Mouse (Mus musculus) cerebellum, postnatal 14 days (tissue): ENCODE results near the gene Slc38a6.
A peak's percentile ranks its signal among the peaks of the same experiment; 100 is the strongest.

Experiments
- DNase-seq, 2 experiments: peaks; one replicate each; pipeline ENCODE4 v3.0.0; 2021; ENCODE audit warnings: mixed read lengths in 2 of 2

Slc38a6 gene

DNA sequence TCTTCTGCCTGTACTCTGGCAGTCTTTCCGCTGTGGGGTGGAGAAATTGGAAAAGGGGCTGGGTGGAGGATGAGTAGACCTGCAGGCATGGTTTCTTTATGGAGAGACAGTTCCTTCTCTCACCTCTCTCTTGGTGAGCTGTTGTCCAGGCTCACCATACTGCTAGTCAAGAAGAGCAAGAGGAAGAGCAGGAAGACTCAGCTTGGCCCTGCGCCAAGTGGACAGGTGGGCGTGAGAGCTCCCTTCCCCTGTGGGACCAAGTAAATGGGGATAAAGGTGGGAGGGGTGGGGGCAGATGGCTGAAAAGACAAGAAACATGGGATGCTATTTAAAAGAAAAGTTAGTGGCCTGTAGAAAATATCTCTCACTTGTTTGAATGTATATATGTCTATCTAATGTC, 71.2 kb downstream of the Slc38a6 start:
- no peak for DNase-seq

DNA sequence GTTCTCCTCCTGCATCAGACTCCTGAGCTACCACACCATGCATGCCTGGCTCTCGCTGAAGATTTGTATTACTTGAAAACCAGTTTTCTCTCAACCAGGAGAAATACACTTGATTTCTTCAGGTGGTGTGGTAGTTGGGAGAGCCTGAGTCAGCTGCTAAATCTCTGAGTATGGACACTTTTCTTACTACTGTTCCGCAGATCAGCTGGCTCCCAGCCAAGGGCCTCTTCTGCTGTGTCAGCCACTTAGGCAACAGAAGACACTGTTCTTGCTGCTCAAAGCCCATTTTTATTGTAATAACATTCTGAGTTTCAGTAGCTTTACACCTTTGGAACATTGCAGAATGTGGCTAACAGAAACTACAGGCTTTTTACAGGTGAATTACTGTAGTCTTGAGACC, 72.1 kb downstream of the Slc38a6 start:
- peak; percentile 42 to 63 for DNase-seq

DNA sequence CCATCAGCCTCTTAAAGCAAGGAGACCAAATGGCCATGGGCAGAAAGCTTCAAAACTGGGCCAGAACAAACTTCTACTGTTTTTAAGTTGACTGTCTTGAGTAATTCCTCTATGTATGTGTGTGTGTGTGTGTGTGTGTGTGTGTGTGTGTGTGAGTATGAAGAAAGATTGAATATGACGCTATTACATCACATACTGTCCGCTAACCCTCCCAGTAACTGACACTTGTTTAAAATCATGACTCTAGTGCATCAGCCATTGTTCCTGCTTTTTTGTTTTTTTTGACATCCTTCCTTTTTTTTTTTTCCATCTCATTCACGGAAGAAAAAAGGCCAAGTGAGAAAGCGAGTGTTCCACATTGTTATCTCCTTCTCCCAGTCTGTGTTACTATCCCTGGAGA, 72.9 kb downstream of the Slc38a6 start:
- no peak for DNase-seq

DNA sequence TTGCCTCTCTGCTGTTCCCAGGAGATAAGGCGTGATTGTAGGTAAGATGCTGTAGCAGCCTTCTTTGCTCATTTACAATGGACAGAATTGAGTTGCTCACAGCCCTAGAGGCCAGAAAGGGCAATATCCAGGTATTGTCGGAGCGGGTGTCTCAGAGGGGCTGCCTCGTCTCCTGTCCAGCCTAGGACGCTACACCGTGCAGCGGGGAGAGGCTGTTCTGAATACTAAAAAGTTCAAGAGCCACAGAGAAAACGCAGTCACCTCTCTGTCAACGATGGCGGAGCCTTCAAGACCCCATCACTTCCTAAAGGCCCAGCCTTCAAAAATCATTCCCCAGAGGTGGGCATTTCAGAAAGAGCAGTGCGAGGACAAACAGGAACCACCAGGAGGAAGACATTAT, 74.6 kb downstream of the Slc38a6 start:
- no peak for DNase-seq

DNA sequence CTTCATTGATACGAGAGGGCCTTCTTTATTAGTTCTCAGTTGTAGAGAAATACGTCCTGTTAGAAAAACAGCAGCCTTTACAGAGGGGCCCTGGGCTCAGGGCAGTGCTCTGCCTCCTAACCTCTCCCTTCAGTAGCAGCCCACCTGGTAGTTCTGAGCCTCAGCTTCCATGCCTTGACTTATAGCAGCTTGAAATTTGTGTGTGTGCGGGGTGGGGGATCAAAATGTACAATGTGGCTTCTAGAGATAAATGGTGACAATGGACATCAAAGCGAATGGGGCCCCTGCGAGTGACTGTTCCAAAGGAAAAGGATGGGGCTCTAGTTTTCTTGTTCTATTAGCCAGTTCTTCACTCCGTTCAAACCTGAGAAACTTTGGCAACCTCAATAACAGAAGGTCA, 76.8 kb downstream of the Slc38a6 start:
- DNase-seq, result no peak

DNA sequence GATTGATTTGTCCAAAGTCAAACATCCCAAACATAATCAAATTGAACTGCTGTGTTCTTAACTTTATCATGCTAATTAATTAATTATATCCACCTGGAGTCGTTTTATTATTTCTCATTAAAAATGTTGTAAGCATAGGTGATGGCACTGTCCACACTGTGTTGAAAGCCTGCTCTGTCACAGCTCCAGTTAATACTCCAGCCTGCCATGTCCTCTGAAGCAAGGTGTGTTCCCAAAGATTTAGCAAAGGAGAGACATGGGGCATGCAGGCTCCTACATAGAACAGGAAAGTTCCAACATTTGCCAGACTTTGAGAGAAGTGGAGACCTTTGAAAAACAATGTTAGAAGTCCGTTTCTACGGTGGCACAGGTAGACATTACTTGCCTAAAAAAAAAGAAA, 77.4 kb downstream of the Slc38a6 start:
- DNase-seq, result no peak

DNA sequence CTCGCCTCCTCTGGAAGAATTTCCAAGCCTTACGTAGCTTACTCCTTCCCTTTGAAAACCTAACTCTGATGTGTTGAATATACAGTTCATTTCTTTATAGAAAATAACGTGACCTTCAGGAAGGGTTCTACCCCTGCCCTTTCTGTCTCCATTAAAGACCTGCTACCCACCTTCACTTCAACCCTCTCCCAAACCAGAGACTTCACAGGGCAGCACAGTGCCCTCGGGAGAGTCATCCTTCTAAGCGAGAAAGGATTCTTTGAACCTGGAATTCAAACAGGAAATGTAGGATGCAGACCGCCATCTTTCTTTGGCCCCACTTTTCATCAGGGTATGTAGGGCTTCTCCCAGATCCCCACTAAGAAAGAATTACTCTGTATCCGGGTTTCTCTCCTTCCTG, 80.0 kb downstream of the Slc38a6 start:
- DNase-seq, result no peak

DNA sequence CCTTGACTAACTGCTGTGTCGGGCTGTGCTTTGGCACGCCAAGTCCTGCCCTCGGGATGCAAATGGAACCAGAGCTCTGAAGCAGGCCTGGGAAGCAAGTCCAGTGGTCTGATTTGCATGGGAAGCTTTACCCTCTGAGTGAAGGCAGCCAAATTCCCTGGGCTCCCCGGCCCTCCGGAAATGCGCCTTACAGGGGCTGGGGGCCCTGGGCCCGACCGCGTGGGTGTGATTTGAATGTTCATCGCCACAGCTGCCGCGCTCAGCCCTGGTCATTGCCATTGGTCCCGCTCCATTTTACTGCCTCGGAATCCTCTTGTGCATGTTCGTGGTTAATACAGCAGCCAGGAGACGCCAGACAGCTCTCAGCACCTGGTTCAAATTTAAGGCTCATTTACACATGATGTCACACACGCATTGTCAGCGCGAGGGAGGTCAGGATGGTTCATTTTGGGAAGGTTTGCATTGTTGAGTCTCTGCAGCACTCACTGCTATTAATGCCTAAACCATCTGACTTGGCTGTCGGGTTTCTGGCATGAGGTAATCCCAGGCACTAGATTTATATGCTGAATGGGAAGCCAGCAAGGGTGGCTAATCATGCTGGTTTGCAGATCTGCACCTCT, 81.0 kb downstream of the Slc38a6 start:
- DNase-seq, result no peak

DNA sequence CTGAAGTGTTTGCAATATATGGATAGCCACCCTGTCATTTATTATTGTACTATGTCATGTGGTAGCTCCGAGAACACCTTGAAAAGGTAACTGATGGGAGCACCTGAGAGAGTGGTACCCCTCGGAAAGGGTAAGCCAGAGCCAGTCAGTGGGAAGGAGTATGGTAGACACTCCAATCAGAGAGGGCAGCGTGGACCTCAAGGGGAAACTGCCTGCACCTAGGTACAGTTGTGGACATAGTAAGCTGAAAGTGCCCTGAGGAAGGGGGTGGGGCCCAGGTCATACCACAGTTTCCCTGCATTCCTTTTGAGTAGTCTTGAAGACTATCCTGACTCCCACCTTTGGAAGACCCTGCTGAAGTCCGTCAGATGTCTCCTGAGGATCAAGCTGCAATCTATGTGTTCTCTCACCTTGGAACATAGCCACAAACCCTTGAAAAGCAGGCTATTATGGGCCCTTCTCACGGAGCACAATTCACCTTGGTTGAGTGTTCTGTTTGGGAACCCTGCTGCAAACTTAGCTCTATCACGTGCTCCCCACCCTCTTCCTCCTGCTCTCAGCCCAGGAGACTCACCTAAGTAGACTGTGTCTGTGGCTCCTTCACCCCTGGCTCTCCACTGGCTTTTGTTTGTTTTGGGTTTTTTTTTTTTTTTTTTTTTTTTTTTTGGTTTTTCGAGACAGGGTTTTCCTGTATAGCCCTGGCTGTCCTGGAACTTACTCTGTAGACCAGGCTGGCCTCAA, 82.5 kb downstream of the Slc38a6 start:
- DNase-seq, result no peak

DNA sequence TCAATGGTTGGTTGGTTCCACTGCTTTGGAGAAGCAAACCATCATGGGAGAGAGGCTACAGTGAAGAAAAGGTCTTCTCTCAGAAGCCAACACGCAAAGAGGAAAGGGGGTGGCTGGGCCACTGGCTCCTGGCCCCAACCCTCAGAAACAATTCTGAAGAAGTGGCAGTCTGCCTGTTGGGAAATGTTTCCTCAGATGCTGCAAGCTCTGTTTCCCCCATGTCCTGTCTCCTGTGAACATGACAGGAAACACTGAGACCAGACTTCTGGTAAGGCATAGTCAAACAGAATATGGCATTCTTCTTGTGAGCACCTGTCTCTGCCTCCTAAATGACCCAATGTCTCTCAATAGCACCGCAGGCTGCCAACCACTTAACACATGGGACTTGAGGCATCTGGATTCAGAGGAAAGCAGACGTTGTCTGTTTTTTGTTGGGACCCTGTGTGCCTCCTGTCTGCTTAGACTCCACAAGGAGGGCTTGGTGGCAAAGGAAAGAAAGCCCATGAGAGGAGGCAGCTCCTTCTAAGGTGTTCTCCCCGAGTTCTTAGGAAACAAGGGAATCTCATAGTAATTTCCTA, 83.9 kb downstream of the Slc38a6 start:
- no peak for DNase-seq

DNA sequence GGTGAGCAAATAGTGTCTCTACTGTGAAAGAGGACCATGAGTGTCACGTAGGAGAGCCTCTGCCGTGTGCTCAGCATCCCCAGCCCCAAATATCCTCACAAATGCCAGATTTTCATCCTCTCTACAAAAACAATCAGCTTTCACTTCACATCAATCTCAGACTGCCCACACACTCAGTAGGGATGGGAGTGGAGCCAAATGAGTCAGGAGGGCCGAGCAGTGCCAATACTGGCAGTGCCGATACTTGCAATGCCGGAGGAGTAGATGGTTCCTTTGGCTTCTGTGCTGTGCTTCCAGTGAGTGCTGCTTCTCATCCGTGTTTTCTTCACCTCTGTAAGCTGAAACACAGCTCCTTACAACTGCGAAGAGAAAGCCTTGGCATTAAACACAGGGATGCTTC, 84.6 kb downstream of the Slc38a6 start:
- peak; percentile 84 to 87 for DNase-seq

DNA sequence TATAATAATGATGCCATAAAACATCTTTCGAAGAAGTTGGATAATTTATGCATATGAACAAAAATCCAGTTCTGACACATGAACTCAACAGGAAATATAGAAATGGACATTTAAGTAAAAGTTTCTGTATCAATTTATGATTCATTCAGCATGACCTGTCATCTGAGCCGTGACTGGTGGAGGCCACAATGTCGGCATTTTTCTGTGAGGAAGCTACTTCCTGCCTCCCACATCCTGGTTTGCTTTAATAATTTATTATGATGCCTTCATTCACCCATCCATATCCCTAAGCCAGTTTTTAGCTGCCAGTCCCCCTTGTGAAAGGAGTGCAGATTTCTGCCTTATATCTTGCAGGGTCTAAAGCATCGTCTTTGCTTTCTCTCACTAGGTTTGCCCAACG, 91.4 kb downstream of the Slc38a6 start:
- no peak for DNase-seq

DNA sequence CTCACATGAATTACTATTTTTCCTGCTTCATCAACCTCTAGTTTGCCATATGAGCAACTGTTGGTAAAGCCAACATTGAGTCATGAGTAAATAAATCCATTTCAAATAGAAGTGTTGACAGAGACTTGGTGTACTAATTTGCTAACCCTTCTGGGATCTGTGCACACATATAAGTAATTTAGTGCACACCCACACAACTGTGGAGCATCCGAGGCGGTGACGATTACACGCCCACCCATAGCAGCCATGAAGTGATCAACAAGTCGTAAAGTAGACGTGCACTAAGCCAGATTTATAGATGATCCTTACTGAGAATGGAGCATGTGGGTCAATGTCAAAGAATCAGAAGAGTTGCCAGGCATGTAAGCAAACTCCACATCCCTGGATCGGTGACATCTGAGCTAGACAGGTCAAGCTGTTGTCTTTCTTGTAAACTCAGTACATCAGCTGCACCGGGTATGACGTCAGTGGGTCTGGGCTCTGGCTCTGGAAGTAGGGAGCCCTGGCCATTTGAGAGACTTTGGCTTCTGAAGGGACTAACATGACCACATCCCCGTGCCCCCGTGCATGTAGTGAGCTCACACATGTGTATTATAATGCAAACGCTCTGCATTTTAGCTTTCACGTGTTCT, 92.3 kb downstream of the Slc38a6 start:
- no peak for DNase-seq

DNA sequence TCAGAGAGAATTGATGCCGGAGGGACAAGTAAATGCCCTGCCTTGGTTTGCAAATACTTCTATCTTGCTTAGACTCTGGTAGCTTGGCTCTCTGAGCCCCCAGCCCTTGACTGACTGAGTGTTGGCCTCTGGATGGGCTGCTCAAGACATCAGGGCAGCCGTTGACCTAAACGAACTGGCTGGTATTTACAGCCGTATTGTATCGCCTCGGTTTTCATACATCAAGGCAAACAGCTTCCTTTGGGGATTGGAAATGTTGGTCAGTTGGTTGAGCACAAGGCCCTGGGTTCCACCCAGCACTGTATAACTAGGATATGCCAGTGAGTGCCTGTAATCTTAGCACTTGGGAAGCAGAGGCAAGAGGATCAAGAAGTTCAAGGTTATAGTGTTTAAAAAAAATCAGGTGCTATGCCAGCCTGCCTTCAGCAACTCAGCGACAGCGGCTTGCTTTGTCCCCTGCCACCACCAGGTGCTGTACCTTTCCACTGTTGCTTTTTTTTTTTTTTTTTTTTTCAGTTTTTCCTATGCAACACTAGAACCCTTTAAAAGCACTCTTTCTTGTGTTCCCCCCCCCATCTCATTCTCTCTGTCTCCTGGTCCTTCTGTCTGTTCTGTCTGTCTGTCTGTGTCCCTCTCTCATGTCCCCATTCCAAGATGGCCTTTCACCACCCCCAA, 94.2 kb downstream of the Slc38a6 start:
- DNase-seq, result no peak

DNA sequence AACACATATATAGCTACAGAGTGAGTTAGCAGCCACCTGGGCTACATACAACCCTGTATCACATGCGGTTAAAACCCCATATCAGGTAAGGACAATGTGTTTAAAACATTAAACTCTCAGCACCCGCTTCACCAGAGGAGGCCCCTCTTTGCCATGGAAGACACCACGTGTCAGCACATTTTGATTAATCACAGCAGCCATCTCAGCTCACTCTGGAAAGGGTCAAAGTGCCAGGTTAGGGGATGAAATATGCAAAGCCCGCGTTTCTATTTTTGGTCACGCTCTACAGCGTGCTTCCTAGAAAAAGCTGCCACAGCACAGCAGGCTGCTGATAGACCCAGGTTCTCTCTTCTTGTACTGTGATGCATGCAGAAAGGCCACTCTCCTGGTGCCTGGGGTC, 94.9 kb downstream of the Slc38a6 start:
- DNase-seq, result no peak

DNA sequence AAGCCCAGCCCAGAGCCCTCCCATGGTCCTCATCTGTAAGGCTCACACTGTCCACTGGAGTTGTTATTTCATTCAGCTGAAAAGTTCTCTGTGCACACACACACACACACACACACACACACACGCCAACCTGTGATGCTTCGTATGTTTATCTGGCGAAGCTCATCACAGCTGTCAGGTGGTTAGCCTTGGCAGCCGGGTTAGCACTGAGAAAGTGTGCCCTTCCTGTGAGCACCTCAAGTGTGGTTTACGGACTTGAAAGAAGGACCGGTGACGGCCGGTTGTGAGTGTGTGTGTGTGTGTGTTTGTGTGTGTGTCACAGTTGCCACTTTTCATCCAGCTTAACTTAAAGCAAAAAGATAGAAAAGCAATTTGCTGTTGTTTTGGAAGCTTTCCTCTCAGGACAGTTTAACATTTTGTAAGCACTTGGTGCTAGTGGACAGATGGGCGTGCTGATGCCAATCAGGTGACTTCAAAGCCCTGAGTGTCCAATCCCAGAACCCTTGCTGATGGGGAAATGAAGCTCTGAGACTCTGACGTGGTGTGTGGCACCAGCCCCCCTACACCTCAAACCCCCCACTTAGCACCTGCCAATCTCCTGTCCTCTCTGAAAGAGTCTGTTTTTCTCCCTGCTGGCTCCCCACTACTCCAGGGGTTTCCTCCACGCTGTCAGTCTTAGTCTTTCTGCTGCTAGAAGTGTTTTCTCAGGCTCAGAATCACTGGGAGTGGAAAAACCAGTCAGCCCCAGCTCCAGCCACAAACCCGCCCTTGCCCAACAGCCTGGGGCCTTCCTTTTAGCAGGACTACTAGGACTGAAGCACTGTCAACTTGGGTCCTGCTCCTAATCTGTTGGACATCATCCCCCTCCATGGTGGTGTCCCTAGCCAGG, 96.0 kb downstream of the Slc38a6 start:
- DNase-seq, result no peak

DNA sequence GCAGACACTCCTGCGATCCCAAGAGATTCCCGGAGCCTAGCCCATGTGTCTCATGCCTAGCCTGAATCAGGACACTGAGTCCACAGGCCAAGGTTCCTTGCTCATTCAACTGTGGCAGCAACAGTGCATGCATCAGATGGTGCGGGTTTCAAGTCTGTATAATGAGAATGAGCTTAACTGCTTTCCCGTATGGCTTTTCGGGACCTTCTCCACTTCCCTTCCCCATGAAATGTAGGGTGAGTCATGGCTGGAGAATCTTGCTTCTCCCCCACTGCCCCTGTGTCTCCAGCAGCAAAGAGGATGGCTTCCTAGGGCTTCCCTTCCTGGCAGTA, 96.6 kb downstream of the Slc38a6 start:
- DNase-seq, result no peak

DNA sequence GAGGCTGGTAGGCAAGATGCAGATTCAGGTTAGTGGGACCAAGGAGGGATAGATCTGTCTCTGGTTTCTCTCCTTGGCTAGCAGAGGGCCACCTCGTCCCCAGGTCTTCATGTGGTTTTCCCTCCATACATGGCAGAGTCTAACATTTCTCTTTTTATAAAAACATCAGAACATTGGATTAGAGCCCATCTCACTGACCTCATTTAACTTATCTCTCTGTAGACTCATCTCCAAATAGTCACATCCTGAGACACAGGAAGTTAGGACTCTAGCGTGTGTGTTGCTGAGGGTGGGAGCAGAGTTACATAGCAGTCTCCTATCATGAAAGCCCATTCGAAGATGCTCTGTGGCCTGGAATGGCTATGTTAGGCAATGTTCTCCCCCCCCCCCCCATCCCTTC, 97.3 kb downstream of the Slc38a6 start:
- DNase-seq, result no peak

DNA sequence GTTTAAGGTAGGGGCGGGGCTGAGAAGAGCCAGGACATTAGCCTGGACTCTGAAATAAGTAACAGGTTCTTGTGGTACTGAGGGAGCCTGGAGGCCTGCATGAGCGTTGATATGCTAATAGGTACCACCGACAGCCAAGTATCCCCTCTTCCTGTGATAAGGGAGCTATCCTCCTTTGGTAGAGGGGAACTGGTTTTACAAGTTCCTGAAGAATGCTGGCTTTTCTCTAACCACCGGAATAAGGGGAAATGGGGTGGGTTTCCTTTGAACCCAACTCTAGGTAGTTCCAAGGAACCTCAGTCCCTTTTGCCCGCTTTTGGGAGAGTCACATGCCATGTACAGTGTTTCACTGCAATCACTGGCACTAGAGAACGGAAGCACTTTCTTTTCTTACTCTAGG, 98.2 kb downstream of the Slc38a6 start:
- no peak for DNase-seq

DNA sequence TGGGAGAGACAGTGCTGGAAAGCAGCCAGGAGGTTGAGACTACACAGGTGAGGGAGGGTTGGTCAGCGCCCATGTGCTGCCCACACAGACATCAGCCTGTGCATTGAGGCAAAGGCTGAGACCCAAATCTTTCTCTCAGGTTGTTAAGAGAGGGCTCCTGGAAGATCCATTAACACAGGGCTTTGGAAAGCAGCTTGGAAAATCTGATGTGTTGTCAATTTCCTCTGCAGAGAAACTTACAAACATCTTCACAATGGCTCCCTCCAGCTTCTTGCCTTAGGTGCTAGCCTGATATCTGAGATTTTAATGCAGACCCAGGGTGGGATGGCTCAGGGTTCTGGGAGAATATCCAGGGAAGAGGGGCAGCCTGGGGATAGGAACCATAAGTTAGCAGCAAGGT, 105.9 kb downstream of the Slc38a6 start:
- no peak for DNase-seq

DNA sequence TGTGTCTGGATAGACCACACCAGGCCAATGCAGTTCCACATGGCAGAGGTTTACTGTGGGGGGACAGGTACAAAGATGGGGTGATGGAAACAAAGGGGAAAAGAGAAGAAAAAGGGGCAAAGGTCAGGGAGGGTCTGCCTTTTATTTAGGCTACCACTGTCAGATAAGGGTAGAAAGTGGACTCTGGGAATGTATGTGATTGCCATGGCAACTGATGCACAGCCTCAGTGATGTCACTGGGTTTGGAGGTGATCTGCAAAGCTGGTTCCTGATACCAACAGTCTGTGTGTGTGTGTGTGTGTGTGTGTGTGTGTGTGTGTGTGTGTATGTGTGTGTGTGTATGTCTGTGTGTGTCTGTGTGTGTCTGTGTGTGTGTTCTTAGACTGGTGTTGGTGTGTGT, 106.4 kb downstream of the Slc38a6 start:
- DNase-seq, result no peak

DNA sequence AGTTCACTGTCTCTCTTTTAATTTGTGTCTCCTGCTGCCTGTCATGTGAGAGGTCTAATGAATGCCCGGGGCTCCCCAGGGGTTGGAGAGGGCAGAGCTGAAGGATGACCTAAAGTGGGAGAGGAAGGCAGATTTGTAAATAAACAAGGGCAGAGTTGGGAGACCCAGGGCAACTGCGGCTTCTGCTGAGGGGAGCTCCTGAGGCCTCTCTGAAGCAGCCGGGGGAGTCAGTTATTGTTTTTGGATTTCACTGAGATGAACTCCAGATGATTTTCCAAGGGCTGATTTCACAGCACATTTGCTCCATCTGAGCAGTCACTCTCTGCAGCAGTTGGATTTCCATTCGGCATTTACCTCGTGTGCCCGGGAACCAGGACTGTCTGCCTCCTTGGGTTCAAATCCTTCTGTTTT, 107.3 kb downstream of the Slc38a6 start:
- no peak for DNase-seq

DNA sequence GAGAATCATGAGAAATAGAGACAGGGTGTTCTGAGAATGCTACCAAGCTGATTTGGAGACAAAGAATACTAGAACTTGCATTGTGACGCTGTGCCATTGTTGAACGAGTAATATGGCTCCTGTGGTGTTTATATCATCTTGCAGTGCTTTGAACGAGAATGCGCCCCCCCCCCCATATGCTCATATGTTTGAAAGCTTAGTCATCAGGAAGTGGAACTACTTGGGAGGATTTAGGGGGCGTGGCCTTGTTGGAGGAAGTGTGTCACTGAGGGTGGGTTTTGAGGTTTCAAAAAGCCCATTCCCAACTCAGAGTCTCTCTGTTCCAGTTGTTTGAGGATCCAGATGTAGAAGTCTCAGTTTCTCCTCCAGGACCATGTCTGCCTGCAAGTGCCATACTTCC, 108.0 kb downstream of the Slc38a6 start:
- no peak for DNase-seq
